Mouse (Mus musculus) embryonic facial prominence, embryonic 13.5 days (tissue): ENCODE results near the gene 1700020N01Rik. TPM values are rescaled to one million over a fixed set of nuclear protein-coding genes. Genes with fewer than 3 reads are reported as not detected.

Experiments
- ATAC-seq: fragments of 200-750 bp; cut with Nextera tagmentation; 2 replicates; pipeline ENCODE4 v1.8.0; 2017; ENCODE audit warnings: low read depth; ENCODE audit not compliant: insufficient number of reproducible peaks, insufficient read depth, low FRiP score, low TSS enrichment
- H3K27ac ChIP-seq: fragments of 300-500 bp; sonication (generic); 2 replicates; pipeline ENCODE4 v1.5.1; 2015; ENCODE audit warnings: moderate library complexity, mild to moderate bottlenecking, inconsistent platforms
- H3K27me3 ChIP-seq: fragments of 300-500 bp; sonication (generic); 2 replicates; pipeline ENCODE4 v1.6.1; 2015; ENCODE audit warnings: mild to moderate bottlenecking, inconsistent platforms
- H3K36me3 ChIP-seq: fragments of 300-500 bp; sonication (generic); 2 replicates; pipeline ENCODE4 v1.6.1; 2015; ENCODE audit warnings: mild to moderate bottlenecking, inconsistent platforms
- H3K4me1 ChIP-seq: fragments of 300-500 bp; sonication (generic); 2 replicates; pipeline ENCODE4 v1.6.1; 2015; ENCODE audit warnings: inconsistent platforms
- H3K4me2 ChIP-seq: fragments of 300-500 bp; sonication (generic); 2 replicates; pipeline ENCODE4 v1.6.1; 2015; ENCODE audit warnings: moderate library complexity, mild to moderate bottlenecking, inconsistent platforms
- H3K4me3 ChIP-seq: fragments of 300-500 bp; sonication (generic); 2 replicates; pipeline ENCODE4 v1.5.1; 2015; ENCODE audit warnings: mild to moderate bottlenecking, inconsistent platforms
- H3K9ac ChIP-seq: fragments of 300-500 bp; sonication (generic); 2 replicates; pipeline ENCODE4 v1.6.1; 2015; ENCODE audit warnings: mild to moderate bottlenecking, inconsistent platforms
- H3K9me3 ChIP-seq: fragments of 300-500 bp; sonication (generic); 2 replicates; pipeline ENCODE4 v1.6.1; 2016; ENCODE audit warnings: inconsistent platforms
- WGBS: fragments of 180-500 bp; shearing (Covaris S2); methylation state at CpG from one replicate; pipeline ENCODE4 v1.1.7; 2015; ENCODE audit warnings: mixed read lengths; 5-methylcytosine and 5-hydroxymethylcytosine counted together
- polyA plus RNA-seq: library from polyadenylated mRNA; unstranded; fragments of >200 nt; fragmentation: Nextera tagmentation; extraction: Ambion mirVana; gene quantifications from 2 replicates; pipeline ENCODE4 v1.2.1, GENCODE M21; 2015

Gene 1700020N01Rik
- polyA plus RNA-seq, 1 experiment from 2014 or later: not detected

GRCm38 (mm10) chr10:21605601-21606000, 12.7 kb downstream of the 1700020N01Rik start:
- peak overlapping the region; percentile 45; the same call in 1 of the 2 replicates for H3K27ac ChIP-seq
- H3K4me2 ChIP-seq: no peak overlapping the region
- no peak overlapping the region for H3K4me3 ChIP-seq
- no peaks in the 10 kb centered on the region for H3K9me3 ChIP-seq
- no peaks in the 10 kb centered on the region for H3K36me3 ChIP-seq
- ATAC-seq: no peak
- 56% methylated on average over 5 of the region's 5 CpGs for WGBS
- H3K9ac ChIP-seq: no peak overlapping the region
- no peaks in the 10 kb centered on the region for H3K27me3 ChIP-seq
- H3K4me1 ChIP-seq: peaks cover 19% of the 10 kb centered on the region

- Histone ChIP-seq H3K36me3 (no peaks in the 10 kb centered on the region), H3K4me1 (peaks cover 19% of the 10 kb centered on the region), H3K27me3 (no peaks in the 10 kb centered on the region), H3K4me2 (no peak overlapping the region), H3K9ac (no peak overlapping the region), H3K9me3 (no peaks in the 10 kb centered on the region), H3K27ac (no peak overlapping the region), H3K4me3 (no peak overlapping the region)
- ATAC-seq: no peak
- 75% methylated on average over 5 of the region's 5 CpGs for whole genome bisulfite sequencing
Observed at GRCm38 (mm10) chr10:21606931-21607330, 14.0 kb downstream of the 1700020N01Rik start.

- WGBS: 91% methylated on average over 2 of the region's 2 CpGs
- H3K9ac ChIP-seq: no peak overlapping the region
- H3K4me2 ChIP-seq: no peak overlapping the region
- H3K27ac ChIP-seq: no peak overlapping the region
- H3K27me3 ChIP-seq: no peaks in the 10 kb centered on the region
- H3K4me3 ChIP-seq: no peak overlapping the region
- H3K9me3 ChIP-seq: no peaks in the 10 kb centered on the region
- no peaks in the 10 kb centered on the region for H3K36me3 ChIP-seq
- ATAC-seq: no peak
- H3K4me1 ChIP-seq: peaks cover 13% of the 10 kb centered on the region
Observed at GRCm38 (mm10) chr10:21609583-21609982, 16.6 kb downstream of the 1700020N01Rik start.

GRCm38 (mm10) chr10:21613021-21613860, 20.3 kb downstream of the 1700020N01Rik start:
- Histone ChIP-seq H3K9me3 (no peaks in the 10 kb centered on the region), H3K9ac (no peak overlapping the region), H3K4me3 (no peak overlapping the region), H3K27ac (no peak overlapping the region), H3K4me1 (no peaks in the 10 kb centered on the region), H3K36me3 (no peaks in the 10 kb centered on the region), H3K4me2 (no peak overlapping the region), H3K27me3 (no peaks in the 10 kb centered on the region)
- ATAC-seq: no peak
- WGBS: 78% methylated on average over 4 of the region's 4 CpGs

- Histone ChIP-seq H3K9me3 (no peaks in the 10 kb centered on the region), H3K36me3 (no peaks in the 10 kb centered on the region), H3K4me1 (no peaks in the 10 kb centered on the region), H3K27ac (no peak overlapping the region), H3K4me3 (no peak overlapping the region), H3K27me3 (no peaks in the 10 kb centered on the region), H3K4me2 (no peak overlapping the region), H3K9ac (no peak overlapping the region)
- no peak for ATAC-seq
- WGBS: 91% methylated on average over 1 of the region's 1 CpGs
Observed at GRCm38 (mm10) chr10:21614520-21614919, 21.6 kb downstream of the 1700020N01Rik start.

- Histone ChIP-seq H3K27ac (no peak overlapping the region), H3K4me3 (no peak overlapping the region), H3K9me3 (no peaks in the 10 kb centered on the region), H3K27me3 (no peaks in the 10 kb centered on the region), H3K9ac (no peak overlapping the region), H3K36me3 (no peaks in the 10 kb centered on the region), H3K4me2 (no peak overlapping the region), H3K4me1 (no peaks in the 10 kb centered on the region)
- no peak for ATAC-seq
- 79% methylated on average over 5 of the region's 5 CpGs for WGBS
Observed at GRCm38 (mm10) chr10:21618745-21619508, 26.0 kb downstream of the 1700020N01Rik start.

GRCm38 (mm10) chr10:21622065-21622464, 29.1 kb downstream of the 1700020N01Rik start:
- H3K4me3 ChIP-seq: no peak overlapping the region
- H3K36me3 ChIP-seq: no peaks in the 10 kb centered on the region
- H3K4me1 ChIP-seq: no peaks in the 10 kb centered on the region
- ATAC-seq: no peak
- H3K4me2 ChIP-seq: no peak overlapping the region
- no peaks in the 10 kb centered on the region for H3K27me3 ChIP-seq
- 77% methylated on average over 7 of the region's 7 CpGs for WGBS
- no peak overlapping the region for H3K9ac ChIP-seq
- H3K9me3 ChIP-seq: no peaks in the 10 kb centered on the region
- H3K27ac ChIP-seq: no peak overlapping the region

GRCm38 (mm10) chr10:21628555-21628954, 35.6 kb downstream of the 1700020N01Rik start:
- WGBS: 77% methylated on average over 5 of the region's 5 CpGs
- H3K27ac ChIP-seq: no peak overlapping the region
- no peaks in the 10 kb centered on the region for H3K27me3 ChIP-seq

GRCm38 (mm10) chr10:21629031-21629740, 36.2 kb downstream of the 1700020N01Rik start:
- no peaks in the 10 kb centered on the region for H3K27me3 ChIP-seq
- no peaks in the 10 kb centered on the region for H3K4me1 ChIP-seq
- H3K4me2 ChIP-seq: no peak overlapping the region
- no peak overlapping the region for H3K27ac ChIP-seq
- WGBS: 56% methylated on average over 10 of the region's 10 CpGs
- ATAC-seq: no peak
- no peak overlapping the region for H3K4me3 ChIP-seq
- no peak overlapping the region for H3K9ac ChIP-seq
- no peaks in the 10 kb centered on the region for H3K36me3 ChIP-seq
- no peaks in the 10 kb centered on the region for H3K9me3 ChIP-seq

More at GRCm38 (mm10) chr10:21628555-21628954, 35.6 kb downstream of the 1700020N01Rik start:
- Histone ChIP-seq H3K9me3 (no peaks in the 10 kb centered on the region), H3K36me3 (no peaks in the 10 kb centered on the region), H3K4me1 (no peaks in the 10 kb centered on the region), H3K4me3 (no peak overlapping the region), H3K9ac (no peak overlapping the region), H3K4me2 (no peak overlapping the region)
- no peak for ATAC-seq

GRCm38 (mm10) chr10:21631481-21631880, 38.5 kb downstream of the 1700020N01Rik start:
- H3K4me1 ChIP-seq: peaks cover 11% of the 10 kb centered on the region
- no peak overlapping the region for H3K27ac ChIP-seq
- no peak for ATAC-seq
- H3K9me3 ChIP-seq: no peaks in the 10 kb centered on the region
- H3K4me3 ChIP-seq: no peak overlapping the region
- H3K4me2 ChIP-seq: no peak overlapping the region
- H3K9ac ChIP-seq: no peak overlapping the region
- H3K27me3 ChIP-seq: no peaks in the 10 kb centered on the region
- H3K36me3 ChIP-seq: no peaks in the 10 kb centered on the region
- 90% methylated on average over 1 of the region's 1 CpGs for WGBS

- peaks cover 23% of the 10 kb centered on the region for H3K4me1 ChIP-seq
- H3K9ac ChIP-seq: no peak overlapping the region
- H3K4me2 ChIP-seq: no peak overlapping the region
- H3K4me3 ChIP-seq: no peak overlapping the region
- no peak for ATAC-seq
- H3K27me3 ChIP-seq: no peaks in the 10 kb centered on the region
- 70% methylated on average over 5 of the region's 5 CpGs for WGBS
- no peaks in the 10 kb centered on the region for H3K36me3 ChIP-seq
- H3K9me3 ChIP-seq: no peaks in the 10 kb centered on the region
- H3K27ac ChIP-seq: no peak overlapping the region
Observed at GRCm38 (mm10) chr10:21632687-21633086, 39.7 kb downstream of the 1700020N01Rik start.
